Comparison of ENCODE assay signal across 9 mouse cellular contexts in genomic region chr6:90852360-90852759, GRCm38 (mm10).
A peak's percentile ranks its signal among the peaks of the same experiment; 100 is the strongest.
DNase-seq lines count a peak whose midpoint lies in the region; ATAC-seq lines count a peak whose summit lies in the region.
"Had no signal": no experiment of that assay in that cellular context is flagged by ENCODE, and none has a peak within 500 bp of the region (broad histone marks: within the 10 kb centered on the region; RNA-seq: fewer than 3 reads in every experiment).

No protein-coding gene starts in this region.

- no peaks in the 10 kb centered on the region for H3K27me3 ChIP-seq in neural tube, embryonic 15.5 days (replicated peaks)

- intact Hi-C loops in heart, postnatal 10 days (cut with DNase I), result no loop called here

- H3K27ac ChIP-seq in neural tube, embryonic 15.5 days (replicated peaks), result no peak overlapping the region

- H3K4me2 ChIP-seq in neural tube, embryonic 15.5 days, result no peak overlapping the region
- H3K4me2 ChIP-seq: midbrain, embryonic 11.5 days had no signal

- H3K4me3 ChIP-seq in neural tube, embryonic 15.5 days (replicated peaks), result no peak overlapping the region

- no peak for ATAC-seq in neural tube, embryonic 15.5 days (ENCODE audit: low FRiP score)

- 0 out of 2 replicates have a peak, but pooled peaks cover 6% of the 10 kb centered on the region for H3K4me1 ChIP-seq in neural tube, embryonic 15.5 days

- H3K9ac ChIP-seq in neural tube, embryonic 15.5 days (replicated peaks), result no peak overlapping the region

- no peaks in the 10 kb centered on the region for H3K36me3 ChIP-seq in neural tube, embryonic 15.5 days

- WGBS in neural tube, embryonic 15.5 days, result 34% methylated on average over 2 of the region's 2 CpGs

- no peaks in the 10 kb centered on the region for H3K9me3 ChIP-seq in neural tube, embryonic 15.5 days (replicated peaks)

- DNase-seq in heart, postnatal 10 days, result peak; percentile 37 to 54
- DNase-seq in heart, adult 8-10 months (ENCODE audit: low spot score), result no peak
- peak; percentile 20 for DNase-seq in neural tube, embryonic 10.5 days (ENCODE audit: extremely low spot score, low spot score)
- peak; percentile 20 for DNase-seq in embryo, embryonic 9.5 days (ENCODE audit: extremely low spot score)
- DNase-seq in retina, postnatal 1 day, result peak; percentile 11
- DNase-seq in spleen, adult 18-20 months, result no peak
- no peak for DNase-seq in layer of hippocampus, adult 8-10 months (ENCODE audit: low spot score in 2 of 2)

Comparison
In these comparisons a context has a peak if more than half of its experiments do, and no peak if none do; other contexts are left out.
1. DNase-seq: peak in heart, postnatal 10 days (2 of 2), neural tube, embryonic 10.5 days (single experiment), embryo, embryonic 9.5 days (single experiment) and retina, postnatal 1 day (single experiment); none in heart, adult 8-10 months (single experiment), spleen, adult 18-20 months (0 of 2) and layer of hippocampus, adult 8-10 months (0 of 2).